Mouse (Mus musculus): ENCODE data around the gene Id4. TPM values are rescaled to one million over a fixed set of nuclear protein-coding genes. Genes with fewer than 3 reads are reported as not detected.

The Id4 gene
- polyA plus RNA-seq (2012; ENCODE audit: low replicate concordance) = 0.41 and 0.53 TPM in 2 replicates

DNA sequence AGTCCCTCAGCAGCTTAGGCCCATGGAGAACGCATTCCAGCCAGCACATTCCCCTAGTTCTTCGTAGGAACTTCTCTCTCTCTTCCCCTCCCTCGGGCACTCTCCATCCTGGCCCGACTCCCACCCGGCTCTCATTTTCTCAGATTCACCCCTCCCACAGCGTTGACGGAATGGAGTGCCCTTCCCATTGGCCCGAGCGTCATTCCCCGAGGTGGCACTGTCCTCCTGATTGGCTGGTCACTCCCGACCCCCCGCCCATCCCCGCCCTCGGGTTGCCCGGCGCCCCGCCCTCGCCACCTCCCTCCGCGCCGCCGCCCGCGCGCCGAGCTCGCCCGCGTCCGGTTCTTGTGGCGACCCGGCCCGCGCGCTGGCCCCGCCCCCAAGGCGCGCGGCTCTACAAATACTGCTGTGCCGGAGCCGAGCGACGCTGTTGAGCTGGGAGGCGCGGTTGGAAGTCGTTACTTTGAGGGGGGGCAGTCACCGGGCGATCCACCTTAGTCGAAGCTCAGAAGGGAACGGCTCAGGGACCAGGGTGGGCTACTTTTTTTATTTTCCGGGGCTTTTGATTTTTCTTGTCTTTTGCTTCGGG lies at the start of gene Id4:
Gene Id4 (plus strand): TSS at position 539 of the 589 bp plus-strand sequence.

